Mouse (Mus musculus) kidney, adult 2 months (tissue): ENCODE results near the gene Snx6.

ENCODE experiments used
- CTCF ChIP-seq: fragments of 200-500 bp; conservative IDR thresholded peaks from 2 replicates; pipeline ENCODE4 v1.5.1; 2011; ENCODE audit warnings: low read depth, mild to moderate bottlenecking, control low read depth, low read length, moderate library complexity, mixed read lengths; ENCODE audit not compliant: insufficient read depth, insufficient read length
- POLR2A ChIP-seq: fragments of 200-500 bp; IDR thresholded peaks from one replicate; pipeline ENCODE4 v1.6.1; 2011; ENCODE audit warnings: low read depth, low read length, control low read depth

DNA sequence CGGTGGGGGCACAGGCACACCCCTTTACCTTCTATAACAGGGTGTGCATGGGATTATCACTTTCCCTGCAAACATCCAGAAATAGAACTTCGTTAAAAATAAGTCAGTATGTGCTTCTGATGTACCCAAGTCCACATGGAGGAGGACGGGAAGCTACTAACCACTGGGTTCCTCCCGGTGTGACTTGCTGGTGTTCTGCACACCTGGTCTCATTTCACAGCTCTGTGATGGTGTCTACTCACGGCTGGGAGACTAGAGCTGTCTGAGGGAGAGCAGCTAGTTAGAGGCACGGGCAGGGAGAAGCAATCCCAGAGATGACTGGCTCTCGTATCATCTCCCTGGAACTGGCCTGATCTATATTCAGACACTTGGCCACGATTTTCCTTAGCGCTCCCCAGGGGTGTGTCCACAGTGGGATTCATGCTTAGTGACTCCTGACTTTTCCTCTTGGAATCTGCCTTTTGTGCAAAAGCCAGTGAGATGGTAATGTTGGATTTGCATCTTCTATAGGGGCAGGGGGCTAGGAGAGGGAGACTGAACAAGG is 38.4 kb upstream of the Snx6 start:
- TF ChIP-seq POLR2A (no peak), CTCF (no peak)
